ENCODE assay signal across 26 mouse cellular contexts in the genomic region with DNA sequence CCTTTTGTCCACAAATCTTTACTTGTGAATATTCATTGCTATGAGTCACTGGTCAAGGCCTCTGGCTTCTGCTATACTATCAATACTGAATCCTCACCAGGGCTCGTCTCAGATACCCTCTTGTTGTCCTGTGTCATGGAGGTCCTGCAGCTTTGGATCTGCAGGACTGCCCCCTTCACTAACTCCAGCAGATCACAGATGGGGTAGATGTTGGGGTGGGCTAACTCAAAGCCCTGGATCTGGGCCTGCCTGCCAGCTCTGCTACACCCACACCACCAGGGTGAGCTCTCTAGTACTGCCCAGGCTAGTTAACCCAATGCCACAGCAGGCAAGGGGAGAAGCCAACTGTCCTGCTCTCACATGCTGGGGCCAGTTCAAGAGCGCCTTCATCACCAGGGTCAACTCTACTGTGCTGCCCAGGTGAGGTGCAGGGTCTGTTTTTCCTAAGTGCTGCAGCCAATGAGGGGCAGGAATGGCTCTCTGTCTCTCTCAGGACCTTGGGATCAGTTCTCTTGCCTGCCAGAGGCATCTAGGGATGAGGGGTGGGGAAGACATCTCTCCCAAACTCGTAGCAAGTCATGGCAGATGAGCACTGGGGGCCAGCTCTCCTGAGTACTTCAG.
"Had no signal": no experiment of that assay in that cellular context is flagged by ENCODE, and none has a peak within 500 bp of the region (broad histone marks: within the 10 kb centered on the region; RNA-seq: fewer than 3 reads in every experiment).

No protein-coding gene starts in this region.

- H3K4me1 ChIP-seq: heart, embryonic 13.5 days; hindbrain, embryonic 13.5 days; hindbrain, embryonic 15.5 days; kidney, embryonic 15.5 days; limb, embryonic 13.5 days; limb, embryonic 15.5 days; liver, embryonic 13.5 days had no signal

- DNase-seq: gastrocnemius, adult 2 months; gastrocnemius, postnatal 10 days; gastrocnemius, postnatal 25 days; heart, adult 2 months; heart, postnatal 14 days; heart, postnatal 36 days; kidney, adult 11 months; kidney, adult 2 months; kidney, adult 9 months; kidney, postnatal 14 days; kidney, postnatal 36 days; layer of hippocampus, adult 9-11 months; layer of hippocampus, postnatal 36 days; left cerebral cortex, postnatal 4 days; liver, embryonic 13.5 days had no signal

- H3K27ac ChIP-seq: gastrocnemius, adult 2 months; heart, adult 2 months; heart, embryonic 13.5 days; hindbrain, embryonic 13.5 days; hindbrain, embryonic 15.5 days; hindbrain, postnatal 0 days; kidney, embryonic 15.5 days; kidney, postnatal 0 days; limb, embryonic 13.5 days; limb, embryonic 15.5 days; liver, embryonic 13.5 days had no signal

- H3K36me3 ChIP-seq: heart, embryonic 13.5 days; hindbrain, embryonic 13.5 days; hindbrain, embryonic 15.5 days; kidney, embryonic 15.5 days; limb, embryonic 13.5 days; limb, embryonic 15.5 days; liver, embryonic 13.5 days had no signal

- ATAC-seq: forebrain, embryonic 16.5 days; hindbrain, postnatal 0 days; intestine, embryonic 16.5 days had no signal

- H3K9ac ChIP-seq: heart, embryonic 13.5 days; hindbrain, embryonic 13.5 days; hindbrain, embryonic 15.5 days; kidney, embryonic 15.5 days; limb, embryonic 13.5 days; limb, embryonic 15.5 days; liver, embryonic 13.5 days had no signal

- H3K27me3 ChIP-seq: heart, embryonic 13.5 days; hindbrain, embryonic 13.5 days; hindbrain, embryonic 15.5 days; kidney, embryonic 15.5 days; limb, embryonic 13.5 days; limb, embryonic 15.5 days; liver, embryonic 13.5 days had no signal

- H3K9me3 ChIP-seq: heart, embryonic 13.5 days; hindbrain, embryonic 13.5 days; hindbrain, embryonic 15.5 days; kidney, embryonic 15.5 days; limb, embryonic 13.5 days; limb, embryonic 15.5 days; liver, embryonic 13.5 days had no signal

- H3K4me3 ChIP-seq: gastrocnemius, adult 2 months; heart, adult 2 months; heart, embryonic 13.5 days; hindbrain, embryonic 13.5 days; hindbrain, embryonic 15.5 days; kidney, embryonic 15.5 days; limb, embryonic 13.5 days; limb, embryonic 15.5 days; liver, embryonic 13.5 days had no signal

- H3K4me2 ChIP-seq: heart, embryonic 11.5 days; heart, embryonic 13.5 days; hindbrain, embryonic 13.5 days; hindbrain, embryonic 15.5 days; kidney, embryonic 15.5 days; limb, embryonic 13.5 days; limb, embryonic 15.5 days; liver, embryonic 13.5 days had no signal
